Mouse (Mus musculus) intestine, postnatal 0 days (tissue): ENCODE data around the gene Cmtm8. TPM values are rescaled to one million over a fixed set of nuclear protein-coding genes. Genes with fewer than 3 reads are reported as not detected.

ENCODE experiments used
- ATAC-seq: fragments of 200-750 bp; cut with Nextera tagmentation; 2 replicates; pipeline ENCODE4 v1.8.0; 2017; ENCODE audit warnings: mild to moderate bottlenecking, moderate TSS enrichment, moderate library complexity
- H3K27ac ChIP-seq: fragments of 300-500 bp; sonication (generic); 2 replicates; pipeline ENCODE4 v1.5.1; 2014; ENCODE audit warnings: mild to moderate bottlenecking, low read depth, low read length, moderate library complexity
- H3K27me3 ChIP-seq: fragments of 300-500 bp; sonication (generic); replicated peaks from 2 replicates; pipeline ENCODE4 v1.6.1; 2014; ENCODE audit warnings: low read length, mixed read lengths; ENCODE audit not compliant: control insufficient read depth, insufficient read depth
- H3K36me3 ChIP-seq: fragments of 300-500 bp; sonication (generic); 2 replicates; pipeline ENCODE4 v1.6.1; 2014; ENCODE audit warnings: mild to moderate bottlenecking, moderate library complexity; ENCODE audit not compliant: control insufficient read depth, insufficient read depth
- H3K4me1 ChIP-seq: fragments of 300-500 bp; sonication (generic); replicated peaks from 2 replicates; pipeline ENCODE4 v1.6.1; 2014; ENCODE audit warnings: antibody characterized with exemption, low read length, mixed read lengths; ENCODE audit not compliant: control insufficient read depth, insufficient read depth
- H3K4me2 ChIP-seq: fragments of 300-500 bp; sonication (generic); replicated peaks from 2 replicates; pipeline ENCODE4 v1.6.1; 2014; ENCODE audit warnings: low read depth, mild to moderate bottlenecking, moderate library complexity
- H3K4me3 ChIP-seq: fragments of 300-500 bp; sonication (generic); 2 replicates; pipeline ENCODE4 v1.5.1; 2014; ENCODE audit warnings: low read depth, low read length
- H3K9ac ChIP-seq: fragments of 300-500 bp; sonication (generic); 2 replicates; pipeline ENCODE4 v1.6.1; 2014; ENCODE audit warnings: mild to moderate bottlenecking, low read depth, low read length
- H3K9me3 ChIP-seq: fragments of 300-500 bp; sonication (generic); 2 replicates; pipeline ENCODE4 v1.6.1; 2016; ENCODE audit warnings: mixed run types; ENCODE audit not compliant: control insufficient read depth
- CTCF ChIP-seq: sonication (generic); IDR thresholded peaks from 2 replicates; pipeline ENCODE4 v1.5.1; 2016; ENCODE audit warnings: low read depth, mild to moderate bottlenecking, control low read depth, antibody characterized with exemption, moderate library complexity
- WGBS: fragments of 180-500 bp; shearing (Covaris S2); extraction: QIAGEN DNeasy Blood & Tissue Kit; methylation state at CpG from one replicate; pipeline ENCODE4 v1.1.7; 2014; 5-methylcytosine and 5-hydroxymethylcytosine counted together
- polyA plus RNA-seq: library from polyadenylated mRNA; unstranded; fragments of >200 nt; fragmentation: Nextera tagmentation; extraction: Ambion mirVana; gene quantifications from 2 replicates; pipeline ENCODE4 v1.2.1, GENCODE M21; 2015

Cmtm8 gene
- polyA plus RNA-seq, 1 experiment from 2014 or later, result 91.5 TPM

GRCm38 (mm10) chr9:114778877-114779276 lies 65.1 kb downstream of the Cmtm8 start:
- WGBS, result 95% methylated on average over 7 of the region's 7 CpGs
- ATAC-seq, result no peak
- H3K27ac ChIP-seq, result no peak overlapping the region
- TF ChIP-seq CTCF, result no peak
- no peak overlapping the region for H3K4me2 ChIP-seq
- H3K4me3 ChIP-seq, result no peak overlapping the region
- H3K9ac ChIP-seq, result no peak overlapping the region
- H3K27me3 ChIP-seq, result no peaks in the 10 kb centered on the region
- no peaks in the 10 kb centered on the region for H3K4me1 ChIP-seq
- H3K36me3 ChIP-seq, result no peaks in the 10 kb centered on the region; the same call in 1 of the 2 replicates
- H3K9me3 ChIP-seq, result no peaks in the 10 kb centered on the region

GRCm38 (mm10) chr9:114778047-114778390 lies 65.9 kb downstream of the Cmtm8 start:
- TF ChIP-seq CTCF, result no peak
- no peak for ATAC-seq
- no peak overlapping the region for H3K4me3 ChIP-seq
- no peaks in the 10 kb centered on the region; the same call in 1 of the 2 replicates for H3K36me3 ChIP-seq
- H3K27me3 ChIP-seq, result no peaks in the 10 kb centered on the region
- H3K9ac ChIP-seq, result no peak overlapping the region
- H3K4me1 ChIP-seq, result no peaks in the 10 kb centered on the region
- WGBS, result 80% methylated on average over 7 of the region's 7 CpGs
- H3K27ac ChIP-seq, result no peak overlapping the region
- H3K9me3 ChIP-seq, result no peaks in the 10 kb centered on the region
- H3K4me2 ChIP-seq, result no peak overlapping the region

GRCm38 (mm10) chr9:114777178-114778046 lies 66.5 kb downstream of the Cmtm8 start:
- Histone ChIP-seq H3K4me2 (no peak overlapping the region), H3K27ac (no peak overlapping the region), H3K4me3 (no peak overlapping the region), H3K9ac (no peak overlapping the region), H3K36me3 (peaks cover 4% of the 10 kb centered on the region; the same call in 1 of the 2 replicates), H3K27me3 (no peaks in the 10 kb centered on the region), H3K4me1 (no peaks in the 10 kb centered on the region), H3K9me3 (no peaks in the 10 kb centered on the region)
- 62% methylated on average over 6 of the region's 6 CpGs for WGBS
- no peak for ATAC-seq
- no peak for TF ChIP-seq CTCF

GRCm38 (mm10) chr9:114776361-114776760 lies 67.6 kb downstream of the Cmtm8 start:
- no peaks in the 10 kb centered on the region for H3K27me3 ChIP-seq
- ATAC-seq, result no peak

GRCm38 (mm10) chr9:114775272-114775671 lies 68.7 kb downstream of the Cmtm8 start:
- Histone ChIP-seq H3K4me3 (no peak overlapping the region), H3K27me3 (no peaks in the 10 kb centered on the region), H3K36me3 (0 out of 2 replicates have a peak, but pooled peaks cover 13% of the 10 kb centered on the region), H3K9ac (no peak overlapping the region), H3K27ac (no peak overlapping the region), H3K4me1 (no peaks in the 10 kb centered on the region), H3K9me3 (no peaks in the 10 kb centered on the region), H3K4me2 (no peak overlapping the region)
- 72% methylated on average over 4 of the region's 4 CpGs for WGBS
- TF ChIP-seq CTCF, result no peak
- ATAC-seq, result no peak

More at GRCm38 (mm10) chr9:114776361-114776760, 67.6 kb downstream of the Cmtm8 start:
- H3K27ac ChIP-seq, result no peak overlapping the region
- H3K4me3 ChIP-seq, result no peak overlapping the region
- no peaks in the 10 kb centered on the region for H3K4me1 ChIP-seq
- no peak overlapping the region for H3K9ac ChIP-seq
- H3K9me3 ChIP-seq, result no peaks in the 10 kb centered on the region
- WGBS, result 87% methylated on average over 3 of the region's 3 CpGs
- peaks cover 12% of the 10 kb centered on the region; the same call in 1 of the 2 replicates for H3K36me3 ChIP-seq
- H3K4me2 ChIP-seq, result no peak overlapping the region
- TF ChIP-seq CTCF, result no peak

GRCm38 (mm10) chr9:114774629-114775028 lies 69.3 kb downstream of the Cmtm8 start:
- no peak for TF ChIP-seq CTCF
- Histone ChIP-seq H3K27ac (no peak overlapping the region), H3K36me3 (0 out of 2 replicates have a peak, but pooled peaks cover 13% of the 10 kb centered on the region), H3K9ac (no peak overlapping the region), H3K9me3 (no peaks in the 10 kb centered on the region), H3K4me2 (no peak overlapping the region), H3K27me3 (no peaks in the 10 kb centered on the region), H3K4me3 (no peak overlapping the region), H3K4me1 (no peaks in the 10 kb centered on the region)
- WGBS, result 66% methylated on average over 6 of the region's 6 CpGs
- ATAC-seq, result no peak
